Mouse (Mus musculus) heart, embryonic 12.5 days (tissue): Measurements from ENCODE around the gene Zc3h12d. TPM values are rescaled to one million over a fixed set of nuclear protein-coding genes. Genes with fewer than 3 reads are reported as not detected.
A peak's percentile ranks its signal among the peaks of the same experiment; 100 is the strongest.
"Not testable (repeated sequence)": the region's sequence is repeated elsewhere in the genome, so short reads cannot be mapped to it uniquely, and the experiment has no call there.

Experiments used
- ATAC-seq: fragments of 200-750 bp; cut with Nextera tagmentation; 2 replicates; pipeline ENCODE4 v1.8.0; 2017; ENCODE audit warnings: moderate TSS enrichment, moderate library complexity; ENCODE audit not compliant: insufficient number of reproducible peaks, low FRiP score
- H3K27ac ChIP-seq: fragments of 300-500 bp; sonication (generic); 2 replicates; pipeline ENCODE4 v1.5.1; 2016; ENCODE audit warnings: mild to moderate bottlenecking, moderate library complexity; ENCODE audit not compliant: poor library complexity, severe bottlenecking
- H3K27me3 ChIP-seq: fragments of 300-500 bp; sonication (generic); replicated peaks from 2 replicates; pipeline ENCODE4 v1.6.1; 2016; ENCODE audit warnings: mild to moderate bottlenecking, moderate library complexity
- H3K36me3 ChIP-seq: fragments of 300-500 bp; sonication (generic); 2 replicates; pipeline ENCODE4 v1.6.1; 2016; ENCODE audit warnings: mild to moderate bottlenecking, moderate library complexity
- H3K4me1 ChIP-seq: fragments of 300-500 bp; sonication (generic); replicated peaks from 2 replicates; pipeline ENCODE4 v1.6.1; 2016; ENCODE audit warnings: mild to moderate bottlenecking
- H3K4me2 ChIP-seq: fragments of 300-500 bp; sonication (generic); 2 replicates; pipeline ENCODE4 v1.6.1; 2016; ENCODE audit warnings: mild to moderate bottlenecking, moderate library complexity
- H3K4me3 ChIP-seq: fragments of 300-500 bp; sonication (generic); 2 replicates; pipeline ENCODE4 v1.5.1; 2016; ENCODE audit warnings: mild to moderate bottlenecking
- H3K9ac ChIP-seq: fragments of 300-500 bp; sonication (generic); 2 replicates; pipeline ENCODE4 v1.6.1; 2016; ENCODE audit warnings: mild to moderate bottlenecking, moderate library complexity
- H3K9me3 ChIP-seq: fragments of 300-500 bp; sonication (generic); replicated peaks from 2 replicates; pipeline ENCODE4 v1.6.1; 2016; ENCODE audit warnings: mild to moderate bottlenecking, moderate library complexity
- WGBS: fragments of 180-500 bp; shearing (Covaris S2); methylation state at CpG from one replicate; pipeline ENCODE4 v1.1.7; 2016; 5-methylcytosine and 5-hydroxymethylcytosine counted together
- polyA plus RNA-seq: library from polyadenylated mRNA; unstranded; fragments of >200 nt; fragmentation: Nextera tagmentation; extraction: Ambion mirVana; gene quantifications from 2 replicates; pipeline ENCODE4 v1.2.1, GENCODE M21; 2016

Gene Zc3h12d
- polyA plus RNA-seq, 1 experiment from 2014 or later: 0.22 TPM

DNA sequence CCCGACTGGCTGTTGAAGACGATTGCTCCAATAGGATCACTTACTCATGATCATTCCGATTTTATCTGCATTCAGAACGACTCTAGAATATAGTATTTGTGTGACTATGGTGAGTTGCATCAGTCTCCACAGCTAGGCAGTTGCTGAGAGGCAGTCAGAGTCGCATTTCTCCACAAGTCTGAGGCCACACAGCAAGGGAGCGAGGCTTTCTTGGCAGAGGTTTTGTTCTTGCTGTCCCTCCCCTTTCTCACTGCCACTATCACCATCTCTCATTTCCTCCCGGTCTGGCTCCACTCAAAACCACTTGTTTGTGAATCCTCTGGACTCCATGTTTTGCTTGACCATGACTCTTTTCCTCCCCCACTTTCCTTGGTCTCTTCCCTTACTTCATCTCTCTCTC lies 41.9 kb downstream of the Zc3h12d start:
- Histone ChIP-seq H3K27me3 (peaks cover 5% of the 10 kb centered on the region), H3K9ac (no peak overlapping the region)
- 63% methylated on average over 7 of the region's 7 CpGs for WGBS

DNA sequence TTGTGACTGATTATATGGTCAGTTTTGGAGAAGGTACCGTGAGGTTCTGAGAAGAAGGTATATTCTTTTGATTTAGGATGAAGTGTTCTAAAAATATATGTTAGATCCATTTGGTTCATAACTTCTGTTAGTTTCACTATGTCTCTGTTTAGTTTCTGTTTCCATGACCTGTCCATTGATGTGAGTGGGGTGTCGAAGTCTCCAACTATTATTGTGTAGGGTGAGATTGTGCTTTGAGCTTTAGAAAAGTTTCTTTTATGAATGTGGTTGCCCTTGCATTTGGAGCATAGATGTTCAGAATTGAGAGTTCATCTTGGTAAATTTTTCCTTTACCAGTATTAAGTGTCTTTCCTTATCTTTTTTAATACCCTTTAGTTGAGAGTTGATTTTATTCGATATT lies 48.0 kb downstream of the Zc3h12d start:
- not testable (repeated sequence) for ATAC-seq
- WGBS: 85% methylated on average over 3 of the region's 3 CpGs

More for the DNA sequence above, 41.9 kb downstream of the Zc3h12d start:
- H3K4me3 ChIP-seq: no peak overlapping the region
- H3K9me3 ChIP-seq: no peaks in the 10 kb centered on the region
- no peaks in the 10 kb centered on the region for H3K36me3 ChIP-seq
- no peak overlapping the region for H3K27ac ChIP-seq
- no peak for ATAC-seq
- H3K4me1 ChIP-seq: peaks cover 15% of the 10 kb centered on the region
- H3K4me2 ChIP-seq: no peak overlapping the region

DNA sequence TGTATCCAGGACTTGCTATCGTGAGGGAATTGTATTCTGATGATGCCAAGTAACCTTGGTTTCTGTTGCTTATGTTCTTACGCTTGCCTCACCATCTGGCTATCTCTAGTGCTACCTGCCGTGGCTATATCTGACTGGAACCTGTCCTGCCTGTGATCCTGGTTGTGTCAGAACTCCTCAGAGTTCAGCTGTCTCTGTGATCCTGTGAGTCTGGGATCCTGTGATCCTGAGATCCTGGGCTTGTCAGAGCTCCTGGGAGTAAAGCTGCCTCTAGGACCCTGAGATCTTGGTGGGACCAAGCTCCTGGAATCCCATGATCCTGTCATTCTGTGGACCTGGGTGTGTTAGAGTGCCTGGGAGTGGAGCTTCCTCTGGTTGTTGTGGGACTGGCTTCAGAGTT lies 49.7 kb downstream of the Zc3h12d start:
- 86% methylated on average over 3 of the region's 3 CpGs for WGBS
- Histone ChIP-seq H3K27ac (no peak overlapping the region), H3K36me3 (no peaks in the 10 kb centered on the region), H3K4me1 (no peaks in the 10 kb centered on the region), H3K9me3 (no peaks in the 10 kb centered on the region), H3K9ac (no peak overlapping the region), H3K4me2 (no peak overlapping the region), H3K4me3 (no peak overlapping the region), H3K27me3 (no peaks in the 10 kb centered on the region)
- ATAC-seq: no peak

More for the DNA sequence above, 48.0 kb downstream of the Zc3h12d start:
- H3K9ac ChIP-seq, H3K4me1 ChIP-seq, H3K4me3 ChIP-seq, H3K4me2 ChIP-seq, H3K27me3 ChIP-seq, H3K36me3 ChIP-seq, H3K27ac ChIP-seq, H3K9me3 ChIP-seq: not testable (repeated sequence)

DNA sequence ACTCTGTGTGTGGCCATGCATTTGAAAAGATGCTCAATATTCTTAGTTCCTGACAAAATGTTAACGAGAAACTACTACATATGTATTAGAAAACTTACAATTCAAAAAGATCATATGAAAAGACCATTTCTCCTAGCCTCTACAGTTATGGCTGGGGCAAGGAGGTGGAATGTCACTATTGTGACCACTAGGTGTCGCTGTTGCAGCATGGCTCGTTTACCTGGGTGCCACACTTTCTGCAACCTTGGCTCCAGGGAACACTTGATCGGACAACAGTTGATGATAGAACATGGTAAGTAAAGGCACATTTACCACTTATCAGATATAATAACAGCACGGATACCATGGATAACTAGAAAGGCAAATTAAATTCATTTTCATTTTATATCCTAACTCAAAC lies 51.3 kb downstream of the Zc3h12d start:
- Histone ChIP-seq H3K4me3 (no peak overlapping the region), H3K4me2 (no peak overlapping the region), H3K27me3 (no peaks in the 10 kb centered on the region), H3K9me3 (no peaks in the 10 kb centered on the region), H3K9ac (no peak overlapping the region), H3K36me3 (no peaks in the 10 kb centered on the region), H3K27ac (no peak overlapping the region), H3K4me1 (no peaks in the 10 kb centered on the region)
- 0 out of 2 replicates have a peak, but pooled peaks have one; percentile 48 for ATAC-seq
- 11% methylated on average over 5 of the region's 5 CpGs for WGBS

DNA sequence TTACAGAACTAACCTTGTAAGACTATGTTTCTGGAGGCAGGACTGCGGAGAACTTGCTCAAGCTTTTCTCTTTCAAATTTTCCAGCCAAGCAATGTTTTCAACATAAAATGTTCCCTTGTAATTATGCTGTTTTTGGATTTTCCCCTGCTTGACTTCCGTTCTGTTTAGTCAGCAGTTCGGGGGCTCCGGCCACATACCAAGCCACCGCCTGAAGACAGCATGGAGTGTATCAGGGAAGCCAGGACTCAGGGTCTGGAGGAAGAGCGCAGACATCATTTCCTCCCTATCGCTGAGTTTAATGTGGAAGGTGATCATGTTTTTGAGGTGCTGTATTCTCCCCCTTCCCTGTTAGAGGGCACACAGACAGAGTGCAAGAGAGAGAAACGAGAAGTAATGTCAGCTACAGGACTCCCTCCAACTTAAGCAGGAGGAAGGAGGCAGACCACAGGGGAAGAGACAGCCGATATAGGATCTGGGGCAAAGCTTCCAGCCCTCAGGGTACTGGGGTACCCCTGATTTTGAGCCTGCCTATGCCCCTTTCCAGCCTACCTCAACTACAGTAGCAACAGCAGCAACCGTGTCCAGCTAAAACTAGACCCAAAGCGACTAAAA lies 56.1 kb downstream of the Zc3h12d start:
- Histone ChIP-seq H3K27ac (no peak overlapping the region), H3K4me3 (no peak overlapping the region), H3K36me3 (no peaks in the 10 kb centered on the region), H3K9me3 (no peaks in the 10 kb centered on the region), H3K4me1 (no peaks in the 10 kb centered on the region), H3K9ac (no peak overlapping the region), H3K27me3 (no peaks in the 10 kb centered on the region), H3K4me2 (no peak overlapping the region)
- no peak for ATAC-seq
- 83% methylated on average over 11 of the region's 11 CpGs for WGBS

DNA sequence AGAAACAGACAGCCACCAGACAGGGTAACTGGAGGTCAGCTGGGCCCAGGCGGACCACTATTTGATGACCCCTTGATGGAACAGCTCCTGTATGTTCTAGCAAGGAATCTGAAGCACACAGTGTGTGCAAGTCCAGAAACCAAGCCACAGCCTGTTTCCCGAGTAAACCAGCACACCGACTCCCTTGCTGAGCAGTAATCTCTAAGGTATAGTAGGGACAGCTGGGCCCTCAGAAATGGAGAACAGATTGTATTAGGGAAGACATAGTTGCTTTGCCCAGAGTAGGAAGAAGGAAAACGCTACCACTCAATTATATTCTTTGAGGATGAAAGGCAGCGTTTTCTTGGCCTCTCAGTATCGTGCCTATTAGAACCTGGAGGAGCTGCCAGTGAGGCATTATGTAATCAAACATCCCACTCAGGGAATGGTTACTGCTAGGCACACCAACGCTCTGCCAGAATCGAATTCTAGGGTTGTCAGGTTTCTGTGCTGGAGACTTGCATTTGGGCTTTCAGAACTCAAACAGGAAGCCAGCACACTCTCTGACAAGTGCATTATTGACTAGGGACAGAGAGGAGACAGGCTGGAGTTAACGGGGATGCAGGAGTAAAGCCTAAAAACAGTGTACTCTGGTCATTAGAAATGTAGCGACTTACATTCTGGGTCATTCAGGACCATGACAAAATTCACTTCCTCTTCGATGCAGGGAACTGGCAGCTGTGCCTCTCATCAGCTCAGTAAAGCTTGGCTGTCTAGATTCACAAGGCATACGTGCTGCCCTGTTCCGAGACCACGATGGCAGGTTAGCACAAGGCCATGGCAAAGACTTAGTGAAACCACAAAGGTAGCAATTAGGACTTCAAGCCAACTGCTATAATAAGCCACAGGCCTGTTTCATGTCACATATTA lies 68.7 kb downstream of the Zc3h12d start:
- H3K4me3 ChIP-seq: no peak overlapping the region
- 91% methylated on average over 14 of the region's 14 CpGs for WGBS
- H3K36me3 ChIP-seq: peaks cover 62% of the 10 kb centered on the region
- H3K9me3 ChIP-seq: no peaks in the 10 kb centered on the region
- no peak overlapping the region for H3K4me2 ChIP-seq
- H3K27me3 ChIP-seq: no peaks in the 10 kb centered on the region
- ATAC-seq: no peak
- H3K27ac ChIP-seq: no peak overlapping the region
- no peak overlapping the region for H3K9ac ChIP-seq
- no peaks in the 10 kb centered on the region for H3K4me1 ChIP-seq

DNA sequence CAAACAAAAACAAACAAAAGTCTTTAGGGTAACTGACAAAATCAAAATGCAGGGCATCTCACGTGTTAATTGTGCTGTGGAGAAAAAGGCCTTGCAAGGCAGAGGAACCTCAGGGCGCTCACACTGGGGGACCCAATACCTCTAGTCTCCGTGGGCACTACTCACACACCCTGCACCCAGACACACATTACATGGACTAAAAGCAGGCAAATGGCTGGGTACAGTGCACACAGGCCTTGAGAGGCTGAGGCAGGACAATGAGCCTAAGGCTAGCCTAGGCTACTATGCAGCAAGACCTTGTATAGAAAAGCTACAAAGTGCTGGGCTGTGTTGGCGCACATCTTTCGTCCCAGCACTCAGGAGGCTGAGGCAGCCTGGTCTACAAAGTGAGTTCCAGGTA lies 71.9 kb downstream of the Zc3h12d start:
- no peak for ATAC-seq
- Histone ChIP-seq H3K9ac (no peak overlapping the region), H3K27me3 (no peaks in the 10 kb centered on the region), H3K36me3 (peaks cover 86% of the 10 kb centered on the region), H3K4me1 (no peaks in the 10 kb centered on the region), H3K4me3 (no peak overlapping the region), H3K4me2 (no peak overlapping the region), H3K27ac (no peak overlapping the region), H3K9me3 (no peaks in the 10 kb centered on the region)
- WGBS: 95% methylated on average over 5 of the region's 5 CpGs

DNA sequence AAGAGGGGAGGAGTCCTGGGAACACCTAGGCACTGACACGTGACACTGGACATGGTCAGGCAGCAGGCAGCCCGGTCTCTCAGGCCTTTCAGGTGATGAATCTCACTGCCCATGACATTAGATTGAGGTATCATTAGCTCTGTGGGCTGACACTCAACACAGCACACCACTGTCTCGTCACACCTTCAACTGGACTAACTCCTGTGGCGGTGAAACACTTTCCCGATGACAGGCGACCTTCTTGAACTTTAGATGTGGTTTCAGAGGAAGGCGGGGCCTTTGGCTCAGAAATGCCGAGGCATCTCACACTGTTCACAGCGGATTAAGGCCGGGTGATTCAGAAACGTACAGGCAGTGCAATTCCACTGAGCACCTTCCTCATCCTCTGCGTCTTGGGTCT lies 74.9 kb downstream of the Zc3h12d start:
- 75% methylated on average over 12 of the region's 12 CpGs for WGBS
- H3K36me3 ChIP-seq: peaks cover 75% of the 10 kb centered on the region
- H3K9ac ChIP-seq: no peak overlapping the region
- no peaks in the 10 kb centered on the region for H3K27me3 ChIP-seq
- H3K4me3 ChIP-seq: no peak overlapping the region
- no peaks in the 10 kb centered on the region for H3K9me3 ChIP-seq
- H3K4me2 ChIP-seq: no peak overlapping the region
- no peak for ATAC-seq
- H3K4me1 ChIP-seq: peaks cover 7% of the 10 kb centered on the region; the same call in 1 of the 2 replicates
- no peak overlapping the region for H3K27ac ChIP-seq

DNA sequence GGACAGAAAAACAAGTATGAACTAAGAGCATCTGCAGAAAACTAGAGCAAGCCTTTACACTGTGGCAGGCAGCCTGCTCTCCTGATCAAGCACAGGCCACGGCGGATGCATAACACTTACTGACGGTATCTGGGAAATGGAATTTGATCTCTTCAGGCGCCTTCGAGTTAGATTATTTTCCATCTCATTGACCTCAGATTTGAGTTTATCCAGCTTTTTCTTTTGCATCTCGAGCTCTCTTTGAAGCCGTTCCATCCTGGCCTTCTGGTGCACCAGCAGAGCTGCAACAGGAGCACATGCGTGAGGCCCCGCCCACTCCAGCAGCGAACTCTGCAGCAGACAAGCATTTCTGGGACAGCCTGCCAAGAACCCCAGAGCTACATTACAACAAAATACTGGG lies 79.0 kb downstream of the Zc3h12d start:
- Histone ChIP-seq H3K9me3 (no peaks in the 10 kb centered on the region), H3K4me2 (no peak overlapping the region), H3K4me1 (peaks cover 23% of the 10 kb centered on the region), H3K4me3 (no peak overlapping the region), H3K27ac (no peak overlapping the region), H3K36me3 (peaks cover 51% of the 10 kb centered on the region), H3K27me3 (no peaks in the 10 kb centered on the region), H3K9ac (no peak overlapping the region)
- no peak for ATAC-seq
- 66% methylated on average over 10 of the region's 10 CpGs for WGBS
